Mouse (Mus musculus): ENCODE data around the gene Pomgnt2.

DNA sequence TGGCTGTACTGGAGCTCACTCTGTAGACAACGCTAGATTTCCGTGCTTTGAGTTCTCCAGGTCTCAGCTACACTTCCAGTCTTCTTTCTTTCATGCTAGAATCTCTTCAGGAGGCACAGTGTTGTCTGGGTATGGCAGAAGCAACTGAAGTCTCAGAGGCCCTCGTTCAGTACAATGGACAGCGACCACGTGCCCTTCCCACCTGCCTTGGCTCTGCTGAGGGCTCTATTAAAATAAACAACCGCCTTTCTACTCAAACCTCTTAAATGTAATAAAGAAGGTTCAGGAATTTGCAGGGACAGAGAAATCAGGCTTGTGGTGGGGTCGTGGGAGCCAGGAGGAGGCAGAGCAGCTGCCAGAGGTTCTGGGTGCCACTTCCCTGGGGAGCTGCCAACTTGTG, 9.7 kb upstream of the Pomgnt2 start:
- TF ChIP-seq CTCF (IDR thresholded peaks at IDR 0.05; ENCODE audit: low read depth) (no peak), EP300 (optimal IDR thresholded peaks at IDR 0.05) (no peak)
